Mouse (Mus musculus) kidney, adult 2 months (tissue): ENCODE data around the gene Ppm1h.

Source experiments
- CTCF ChIP-seq: fragments of 200-500 bp; conservative IDR thresholded peaks from 2 replicates; pipeline ENCODE4 v1.5.1; 2011; ENCODE audit warnings: low read depth, mild to moderate bottlenecking, control low read depth, low read length, moderate library complexity, mixed read lengths; ENCODE audit not compliant: insufficient read depth, insufficient read length
- POLR2A ChIP-seq: fragments of 200-500 bp; IDR thresholded peaks from one replicate; pipeline ENCODE4 v1.6.1; 2011; ENCODE audit warnings: low read depth, low read length, control low read depth

- TF ChIP-seq POLR2A (no peak), CTCF (no peak)
Observed at GRCm38 (mm10) chr10:122764653-122765052, 86.1 kb downstream of the Ppm1h start.
